Mouse (Mus musculus): Measurements from ENCODE around the gene Mrpl14.

GRCm38 (mm10) chr17:45686093-45686619 lies at the start of gene Mrpl14:
- TF ChIP-seq MAFK (IDR thresholded peaks at IDR 0.05; ENCODE audit: insufficient read depth, low read depth, low read length): no peak
- no peak for TF ChIP-seq CHD2 (IDR thresholded peaks at IDR 0.05; ENCODE audit: low read depth, low read length)
- TF ChIP-seq HCFC1 (IDR thresholded peaks at IDR 0.05; ENCODE audit: borderline replicate concordance, insufficient read depth, low read length): no peak
- no peak for TF ChIP-seq ZNF384 (IDR thresholded peaks at IDR 0.05; ENCODE audit: low read depth, low read length)
